ENCODE assay signal across 29 mouse cellular contexts in genomic region chr11:89178436-89178835, GRCm38 (mm10).
A peak's percentile ranks its signal among the peaks of the same experiment; 100 is the strongest.
DNase-seq lines count a peak whose midpoint lies in the region; ATAC-seq and TF ChIP-seq lines count a peak whose summit lies in the region.
"Had no signal": no experiment of that assay in that cellular context is flagged by ENCODE, and none has a peak within 500 bp of the region (broad histone marks: within the 10 kb centered on the region; RNA-seq: fewer than 3 reads in every experiment).

No protein-coding gene starts in this region.

- no peak overlapping the region for H3K9ac ChIP-seq in hindbrain, postnatal 0 days (replicated peaks; ENCODE audit: low read length)
- H3K9ac ChIP-seq in hindbrain, embryonic 11.5 days (ENCODE audit: low read depth, low read length), result no peak overlapping the region
- H3K9ac ChIP-seq in ES-E14 (ENCODE audit: insufficient read depth, low read depth, low read length, poor library complexity, severe bottlenecking), result no peak overlapping the region
- H3K9ac ChIP-seq: forebrain, embryonic 12.5 days; forebrain, embryonic 15.5 days; hindbrain, embryonic 13.5 days had no signal

- H3K27me3 ChIP-seq in hindbrain, postnatal 0 days (ENCODE audit: insufficient read depth, low read length), result no peaks in the 10 kb centered on the region
- H3K27me3 ChIP-seq in hindbrain, embryonic 11.5 days (ENCODE audit: control insufficient read depth, insufficient read depth, low read length), result no peaks in the 10 kb centered on the region
- peaks cover 5% of the 10 kb centered on the region; the same call in 1 of the 2 replicates for H3K27me3 ChIP-seq in E14TG2a.4 (ENCODE audit: insufficient read depth, low read length)
- H3K27me3 ChIP-seq: embryonic facial prominence, embryonic 13.5 days; forebrain, embryonic 12.5 days; forebrain, embryonic 15.5 days; hindbrain, embryonic 13.5 days; Patski had no signal

- H3K4me3 ChIP-seq in hindbrain, postnatal 0 days (ENCODE audit: low read length), result no peak overlapping the region
- H3K4me3 ChIP-seq in hindbrain, embryonic 11.5 days (ENCODE audit: low read depth, low read length), result no peak overlapping the region
- H3K4me3 ChIP-seq in E14TG2a.4 (replicated peaks; ENCODE audit: low read length) (no peak overlapping the region), ES-E14 (ENCODE audit: insufficient read depth in 1 of 2, low read depth in 1 of 2, low read length in 2 of 2, poor library complexity in 1 of 2, severe bottlenecking in 1 of 2) (no peak overlapping the region)
- H3K4me3 ChIP-seq: embryonic facial prominence, embryonic 10.5 days; embryonic facial prominence, embryonic 13.5 days; erythroblast, embryonic 14.5 days; forebrain, embryonic 12.5 days; forebrain, embryonic 15.5 days; heart, adult 2 months; hindbrain, embryonic 13.5 days had no signal

- 0 out of 2 replicates have a peak, but pooled peaks have one; percentile 2 for TF ChIP-seq CTCF in hindbrain, postnatal 0 days (IDR thresholded peaks at IDR 0.05; ENCODE audit: low read depth)
- TF ChIP-seq CTCF in E14TG2a.4 (conservative IDR thresholded peaks at IDR 0.05; ENCODE audit: low read length), result peak; percentile 37
- TF ChIP-seq CTCF in brain, embryonic 14.5 days (IDR thresholded peaks at IDR 0.05; ENCODE audit: borderline replicate concordance, extremely low read depth, insufficient read depth, insufficient read length), result 0 out of 2 replicates have a peak, but pooled peaks have one; percentile 10

- H3K4me1 ChIP-seq in hindbrain, postnatal 0 days (ENCODE audit: insufficient read depth, low read length), result no peaks in the 10 kb centered on the region
- H3K4me1 ChIP-seq in hindbrain, embryonic 11.5 days (replicated peaks; ENCODE audit: control insufficient read depth, insufficient read depth, low read length), result 0 out of 2 replicates have a peak, but pooled peaks cover 5% of the 10 kb centered on the region
- peaks cover 23% of the 10 kb centered on the region for H3K4me1 ChIP-seq in E14TG2a.4 (replicated peaks; ENCODE audit: low read depth, low read length)
- peaks cover 4 to 6% of the 10 kb centered on the region in 2 experiments; a peak in 1 of 4 replicates for H3K4me1 ChIP-seq in ES-E14 (ENCODE audit: control insufficient read depth in 2 of 2, insufficient read depth in 2 of 2, low read length in 2 of 2, poor library complexity in 1 of 2)

- no peaks in the 10 kb centered on the region for H3K9me3 ChIP-seq in hindbrain, postnatal 0 days (ENCODE audit: low read length)
- H3K9me3 ChIP-seq in hindbrain, embryonic 11.5 days (ENCODE audit: control insufficient read depth, low read length), result no peaks in the 10 kb centered on the region
- no peaks in the 10 kb centered on the region for H3K9me3 ChIP-seq in E14TG2a.4 (ENCODE audit: low read length)
- H3K9me3 ChIP-seq in ES-E14 (ENCODE audit: control insufficient read depth, insufficient read depth, low read depth, low read length), result no peaks in the 10 kb centered on the region
- H3K9me3 ChIP-seq: embryonic facial prominence, embryonic 10.5 days; embryonic facial prominence, embryonic 13.5 days; forebrain, embryonic 12.5 days; forebrain, embryonic 15.5 days; hindbrain, embryonic 13.5 days had no signal

- DNase-seq in hindbrain, postnatal 0 days (ENCODE audit: low spot score), result no peak
- no peak for DNase-seq in hindbrain, embryonic 11.5 days (ENCODE audit: low spot score)
- DNase-seq in ES-E14 (ENCODE audit: low read depth, low spot score), result no peak
- DNase-seq in brain, embryonic 14.5 days (ENCODE audit: low read depth), result no peak
- DNase-seq in left cerebral cortex, adult 11 months (ENCODE audit: low spot score), result no peak
- DNase-seq in gastrocnemius, postnatal 36 days, result no peak
- DNase-seq: adrenal gland, adult 8-10 months; adrenal gland, postnatal 25 days; cerebellum, adult 11 months; cerebellum, adult 8-10 months; cerebellum, postnatal 10 days; cerebellum, postnatal 36 days; embryo, embryonic 11 days; gastrocnemius, postnatal 25 days; heart, adult 2 months had no signal

- H3K27ac ChIP-seq in hindbrain, postnatal 0 days, result no peak overlapping the region
- no peak overlapping the region for H3K27ac ChIP-seq in hindbrain, embryonic 11.5 days (ENCODE audit: low read depth, low read length)
- H3K27ac ChIP-seq in ES-E14 (ENCODE audit: insufficient read depth, low read depth, low read length, poor library complexity, severe bottlenecking), result no peak overlapping the region
- H3K27ac ChIP-seq: embryonic facial prominence, embryonic 10.5 days; embryonic facial prominence, embryonic 13.5 days; forebrain, embryonic 12.5 days; forebrain, embryonic 15.5 days; heart, adult 2 months; hindbrain, embryonic 13.5 days had no signal

- WGBS in hindbrain, postnatal 0 days, result 95% methylated on average over 7 of the region's 7 CpGs
- 94% methylated on average over 7 of the region's 7 CpGs for WGBS in hindbrain, embryonic 11.5 days

- intact Hi-C loops in gastrocnemius, postnatal 36 days (cut with DNase I), result no loop called here

- no peak for ATAC-seq in hindbrain, postnatal 0 days
- ATAC-seq in hindbrain, embryonic 11.5 days (ENCODE audit: low FRiP score), result no peak
- ATAC-seq: activated CD4-positive, CD25-positive, alpha-beta regulatory T cell, adult 4 months; forebrain, embryonic 15.5 days; hindbrain, embryonic 16.5 days; inflammation-experienced regulatory T-cells, adult 6 months; intestine, embryonic 16.5 days; Patski had no signal

- TF ChIP-seq POLR2A in brain, embryonic 14.5 days (IDR thresholded peaks at IDR 0.05; ENCODE audit: borderline replicate concordance, extremely low read depth, insufficient read depth, insufficient read length, poor library complexity, severe bottlenecking), result no peak

- in situ Hi-C loops in ES-E14 (cut with MboI; ENCODE audit: low sequenced_read_pairs in 2 of 2, unreplicated experiment in 2 of 2), result no loop called here

- no peak overlapping the region for H3K4me2 ChIP-seq in hindbrain, postnatal 0 days (ENCODE audit: low read depth, low read length)
- H3K4me2 ChIP-seq in hindbrain, embryonic 11.5 days (replicated peaks; ENCODE audit: low read depth, low read length), result no peak overlapping the region
- H3K4me2 ChIP-seq: embryonic facial prominence, embryonic 13.5 days; forebrain, embryonic 12.5 days; forebrain, embryonic 15.5 days; heart, embryonic 11.5 days; hindbrain, embryonic 13.5 days had no signal

- H3K36me3 ChIP-seq in hindbrain, postnatal 0 days (ENCODE audit: insufficient read depth, low read length), result no peaks in the 10 kb centered on the region
- no peaks in the 10 kb centered on the region for H3K36me3 ChIP-seq in hindbrain, embryonic 11.5 days (ENCODE audit: control insufficient read depth, insufficient read depth, low read length)
- H3K36me3 ChIP-seq in E14TG2a.4 (ENCODE audit: insufficient read depth, low read length), result no peaks in the 10 kb centered on the region
- no peaks in the 10 kb centered on the region for H3K36me3 ChIP-seq in ES-E14 (ENCODE audit: control insufficient read depth, insufficient read depth, low read length, poor library complexity, severe bottlenecking)
- H3K36me3 ChIP-seq: embryonic facial prominence, embryonic 10.5 days; embryonic facial prominence, embryonic 13.5 days; forebrain, embryonic 12.5 days; forebrain, embryonic 15.5 days; G1E; hindbrain, embryonic 13.5 days had no signal

TF ChIP-seq in ES-E14, 5 proteins besides CTCF, POLR2A, EP300 and RAD21:
- no peak for TF ChIP-seq MAFK (IDR thresholded peaks at IDR 0.05; ENCODE audit: insufficient read depth, low read depth, low read length)
- TF ChIP-seq HCFC1 (IDR thresholded peaks at IDR 0.05; ENCODE audit: borderline replicate concordance, insufficient read depth, low read length), result no peak
- no peak for TF ChIP-seq ZNF384 (IDR thresholded peaks at IDR 0.05; ENCODE audit: low read depth, low read length)
- TF ChIP-seq CHD2 (IDR thresholded peaks at IDR 0.05; ENCODE audit: low read depth, low read length), result no peak
- TF ChIP-seq ZC3H11A (IDR thresholded peaks at IDR 0.05; ENCODE audit: borderline replicate concordance, low read depth, low read length), result peak; percentile 23; the same call in 1 of the 2 replicates
TF ChIP-seq in ES-E14: peak in this region for 1.
